Mouse (Mus musculus) thymus, adult 2 months (tissue): ENCODE measurements around the gene Atp1b1.

ENCODE experiments used
- CTCF ChIP-seq: fragments of 200-500 bp; IDR thresholded peaks from 2 replicates; pipeline ENCODE4 v1.5.1; 2012; ENCODE audit warnings: mild to moderate bottlenecking, control low read depth, low read length, moderate library complexity, borderline replicate concordance; ENCODE audit not compliant: control insufficient read depth, poor library complexity, insufficient read depth; ENCODE audit errors: extremely low read depth
- POLR2A ChIP-seq: fragments of 200-500 bp; IDR thresholded peaks from 2 replicates; pipeline ENCODE4 v1.6.1; 2012; ENCODE audit warnings: mild to moderate bottlenecking, low read length, control low read depth, moderate library complexity; ENCODE audit not compliant: control insufficient read depth, poor library complexity, insufficient read depth; ENCODE audit errors: extremely low read depth

- no peak for TF ChIP-seq CTCF
- no peak for TF ChIP-seq POLR2A
Observed at GRCm38 (mm10) chr1:164489961-164490594, 31.9 kb upstream of the Atp1b1 start.
